ENCODE assay signal across 8 mouse cellular contexts in the genomic region with DNA sequence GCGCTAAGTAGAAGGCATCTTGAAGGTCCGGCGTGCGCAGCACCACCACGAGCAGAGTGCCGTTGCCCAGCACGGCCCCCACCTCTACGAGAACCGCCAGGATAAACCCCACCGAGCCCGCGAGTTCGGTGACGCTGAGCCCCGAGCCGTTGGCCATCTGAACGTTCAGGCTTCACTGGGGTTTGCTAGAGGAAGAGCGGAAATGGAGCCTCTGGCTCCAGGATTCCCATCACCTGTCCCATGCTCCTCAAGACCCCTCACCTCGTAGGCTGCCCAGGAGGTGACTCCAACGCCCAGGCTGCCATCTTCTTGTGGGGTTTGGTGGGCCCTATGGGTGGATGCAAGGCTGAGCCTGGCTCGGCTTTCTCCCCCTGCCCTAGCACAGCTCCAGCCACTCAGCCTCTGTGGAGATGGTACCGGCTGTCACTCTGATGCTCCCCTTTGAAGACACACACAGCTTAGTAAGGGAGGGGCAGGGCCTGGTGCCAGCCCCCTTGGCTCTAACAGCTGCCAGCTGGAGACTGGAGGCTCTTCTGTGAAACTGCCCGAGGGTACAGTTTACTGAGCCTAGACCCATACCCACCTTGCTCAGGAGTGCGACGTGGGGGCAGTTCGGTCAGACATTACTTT. TPM values are rescaled to one million over a fixed set of nuclear protein-coding genes. Genes with fewer than 3 reads are reported as not detected.
DNase-seq lines count a peak whose midpoint lies in the region; ATAC-seq and TF ChIP-seq lines count a peak whose summit lies in the region.

A gene (minus strand): TSS at position 368 of the 630 bp plus-strand sequence.

- peak within 1 kb of the TSS; percentile 92 for H3K4me2 ChIP-seq in hindbrain, embryonic 12.5 days (replicated peaks)
- H3K4me2 ChIP-seq in liver, embryonic 13.5 days, result peak within 1 kb of the TSS; percentile 76

- peaks cover 39% of the 10 kb centered on the region for H3K36me3 ChIP-seq in hindbrain, embryonic 12.5 days
- H3K36me3 ChIP-seq in liver, embryonic 13.5 days, result peaks cover 6% of the 10 kb centered on the region

- H3K9ac ChIP-seq in hindbrain, embryonic 12.5 days, result peak within 1 kb of the TSS; percentile 82
- H3K9ac ChIP-seq in liver, embryonic 13.5 days, result peak within 1 kb of the TSS; percentile 39; the same call in 1 of the 2 replicates

- peak; percentile 17; the same call in 1 of the 2 replicates for ATAC-seq in hindbrain, embryonic 12.5 days (ENCODE audit: low FRiP score)
- ATAC-seq in liver, embryonic 13.5 days (ENCODE audit: low read depth), result no peak

- H3K27me3 ChIP-seq in hindbrain, embryonic 12.5 days, result peaks cover 4% of the 10 kb centered on the region; the same call in 1 of the 2 replicates
- H3K27me3 ChIP-seq in liver, embryonic 13.5 days, result peaks cover 40% of the 10 kb centered on the region

- no peaks in the 10 kb centered on the region for H3K9me3 ChIP-seq in hindbrain, embryonic 12.5 days (replicated peaks)
- no peaks in the 10 kb centered on the region for H3K9me3 ChIP-seq in liver, embryonic 13.5 days (replicated peaks)

- peak; percentile 82 for DNase-seq in gastrocnemius, adult 2 months
- DNase-seq in gastrocnemius, adult 18-20 months (ENCODE audit: low spot score), result no peak
- DNase-seq in right cerebral cortex, postnatal 14 days, result peak; percentile 45
- no peak for DNase-seq in right cerebral cortex, postnatal 4 days
- DNase-seq in liver, embryonic 13.5 days, result no peak
- DNase-seq in spleen, adult 12 weeks (ENCODE audit: low spot score), result no peak
- DNase-seq in kidney, postnatal 10 days, result no peak

- no peak for TF ChIP-seq CTCF in gastrocnemius, adult 2 months (IDR thresholded peaks at IDR 0.05)

- peaks cover 22% of the 10 kb centered on the region for H3K4me1 ChIP-seq in hindbrain, embryonic 12.5 days
- peaks cover 21% of the 10 kb centered on the region for H3K4me1 ChIP-seq in liver, embryonic 13.5 days (replicated peaks)

- 31% methylated on average over 26 of the region's 26 CpGs for WGBS in hindbrain, embryonic 12.5 days
- 35% methylated on average over 26 of the region's 26 CpGs for WGBS in liver, embryonic 13.5 days (ENCODE audit: insufficient replicate concordance)

- H3K27ac ChIP-seq in gastrocnemius, adult 2 months, result peak within 1 kb of the TSS; percentile 70
- H3K27ac ChIP-seq in hindbrain, embryonic 12.5 days, result peak within 1 kb of the TSS; percentile 84
- H3K27ac ChIP-seq in liver, embryonic 13.5 days, result no peak within 1 kb of the TSS

- peak within 1 kb of the TSS; percentile 84 for H3K4me3 ChIP-seq in gastrocnemius, adult 2 months
- peak within 1 kb of the TSS; percentile 49 for H3K4me3 ChIP-seq in hindbrain, embryonic 12.5 days
- peak within 1 kb of the TSS; percentile 59 for H3K4me3 ChIP-seq in liver, embryonic 13.5 days (replicated peaks)

- intact Hi-C loops in gastrocnemius, adult 2 months (cut with DNase I), result no loop called here

RNA-seq across cellular contexts. Expression of the gene that starts here (rescaled TPM):
- under 1 TPM in 1 of 2 experiments, not detected in 1; 0.15 TPM for total RNA-seq in gastrocnemius, adult 2 months (2021)
- under 1 TPM; 0.14 to 0.21 TPM for total RNA-seq in gastrocnemius, adult 18-20 months (2021)
- 0.41 and 0.68 TPM in 2 replicates for polyA plus RNA-seq in hindbrain, embryonic 12.5 days (2016; fragmentation: Nextera tagmentation; extraction: Ambion mirVana)
- 0.09 TPM in 1 of 2 replicates, not detected in the other for polyA plus RNA-seq in liver, embryonic 13.5 days (2015; fragmentation: Nextera tagmentation; extraction: Ambion mirVana)

Comparison
In these comparisons a context has a peak if more than half of its experiments do, and no peak if none do; other contexts are left out.
1. Peak in DNase-seq, H3K4me3 ChIP-seq and H3K27ac ChIP-seq in gastrocnemius, adult 2 months; RNA of the gene not detected or under 1 TPM.
2. Peak in ATAC-seq, H3K4me3 ChIP-seq, H3K27ac ChIP-seq, H3K9ac ChIP-seq and H3K4me2 ChIP-seq in hindbrain, embryonic 12.5 days; RNA of the gene not detected or under 1 TPM.